Mouse (Mus musculus): ENCODE measurements at regions not wholly inside any gene's neighbourhood (a gene's known extent, or its start where the extent isn't known, plus 50 kb on each side); places are given as distances from the start of the nearest gene placed in this dataset.

DNA sequence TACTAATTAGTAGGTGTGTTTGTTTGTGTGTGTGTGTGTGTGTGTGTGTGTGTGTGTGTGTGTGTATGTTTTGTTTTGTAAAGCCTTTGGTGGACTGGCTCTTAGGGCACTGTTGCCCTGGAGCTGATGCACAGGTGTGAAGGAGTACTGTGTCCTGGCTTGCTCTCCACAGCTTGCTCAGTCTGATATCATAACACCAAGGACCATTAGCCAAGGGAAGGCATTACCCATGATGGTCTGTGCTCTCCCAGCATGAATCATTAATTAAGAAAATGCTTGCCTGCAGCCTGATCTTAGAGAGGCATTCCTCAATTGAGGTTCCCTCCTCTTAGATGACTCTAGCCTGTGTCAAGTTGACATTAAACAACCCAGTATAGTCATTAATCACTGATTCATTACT lies 54.7 kb downstream of the Spry2 start:
- no peak for DNase-seq (ENCODE audit: low read depth, low spot score)

DNA sequence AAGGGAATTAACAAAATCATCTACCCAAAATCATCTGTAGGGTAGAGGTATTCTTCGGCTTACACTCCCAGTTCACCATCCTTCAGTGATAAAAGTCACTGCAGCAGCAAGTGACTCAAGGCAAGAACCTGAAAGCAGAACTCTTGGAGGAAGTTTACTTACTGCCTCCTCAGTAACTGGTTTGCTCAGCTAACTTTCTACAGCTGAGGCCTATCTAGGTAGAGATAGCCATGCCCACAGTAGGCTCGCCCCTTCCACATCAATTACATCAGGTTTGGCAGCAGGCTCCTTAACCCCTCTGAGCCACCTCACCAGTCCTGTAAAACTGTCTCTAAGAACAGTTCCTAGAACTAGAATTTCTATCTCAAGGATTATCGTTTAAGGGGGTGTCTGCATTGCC lies 59.1 kb downstream of the Spry2 start:
- no peak for DNase-seq (ENCODE audit: low read depth, low spot score)

DNA sequence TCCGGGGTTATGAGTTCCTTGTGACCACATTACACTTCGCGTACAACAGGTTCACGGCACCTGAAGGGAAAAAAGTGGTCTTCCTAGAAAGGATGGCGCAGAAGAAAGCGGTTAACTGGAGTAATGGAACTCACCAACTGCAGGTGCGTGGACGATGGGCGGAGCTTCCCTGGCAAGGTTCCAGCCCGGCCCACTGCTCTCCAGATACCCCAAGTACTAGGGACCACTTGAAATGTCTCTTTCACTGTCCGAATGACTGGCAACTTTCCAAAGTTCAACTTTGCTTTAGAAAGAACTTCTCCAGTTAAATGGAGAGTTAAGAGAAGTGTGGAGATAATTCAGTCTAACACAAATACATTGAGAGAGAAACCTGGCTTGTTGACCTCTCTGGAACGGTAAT lies 65.9 kb downstream of the Spry2 start:
- no peak for DNase-seq (ENCODE audit: low read depth, low spot score)

DNA sequence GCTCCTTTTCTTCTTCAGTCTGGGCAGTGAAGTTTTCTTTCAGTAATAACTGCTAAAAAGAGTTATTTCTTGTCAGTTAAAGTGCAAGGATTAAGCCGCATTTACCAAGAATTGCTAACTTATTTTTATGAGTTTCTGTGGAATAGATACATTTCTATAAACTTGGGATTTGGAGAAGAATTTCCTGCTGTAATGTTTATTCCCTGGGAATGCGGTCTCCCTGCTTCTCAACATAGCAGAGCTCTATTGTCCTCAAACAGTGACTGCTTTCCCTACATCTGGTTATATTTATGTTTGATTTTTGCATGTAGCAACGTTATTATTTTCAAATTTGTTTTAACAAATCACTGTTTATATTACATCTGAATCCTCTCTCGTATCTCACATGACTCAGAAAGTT lies 66.3 kb downstream of the Spry2 start:
- no peak for DNase-seq (ENCODE audit: low read depth, low spot score)

DNA sequence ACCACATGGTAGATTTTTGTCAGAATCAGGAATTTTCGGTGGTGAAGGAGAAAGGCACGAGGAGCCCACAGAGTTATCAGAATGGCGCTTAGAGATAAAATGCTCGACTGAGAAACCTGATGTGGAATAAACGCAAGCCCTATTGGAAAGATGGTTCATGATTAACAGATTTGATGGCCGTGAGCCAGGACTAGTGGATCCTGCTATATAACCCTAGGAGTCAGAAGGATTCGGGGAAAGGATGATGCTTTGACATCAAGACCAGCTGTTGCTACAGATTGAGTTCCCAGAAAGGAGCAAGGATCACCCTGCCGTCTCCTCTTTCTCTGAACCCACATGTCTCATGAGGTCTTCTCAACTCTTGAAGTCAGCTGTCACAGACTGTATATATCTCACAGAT lies 73.5 kb downstream of the Spry2 start:
- no peak for DNase-seq (ENCODE audit: low read depth, low spot score)

DNA sequence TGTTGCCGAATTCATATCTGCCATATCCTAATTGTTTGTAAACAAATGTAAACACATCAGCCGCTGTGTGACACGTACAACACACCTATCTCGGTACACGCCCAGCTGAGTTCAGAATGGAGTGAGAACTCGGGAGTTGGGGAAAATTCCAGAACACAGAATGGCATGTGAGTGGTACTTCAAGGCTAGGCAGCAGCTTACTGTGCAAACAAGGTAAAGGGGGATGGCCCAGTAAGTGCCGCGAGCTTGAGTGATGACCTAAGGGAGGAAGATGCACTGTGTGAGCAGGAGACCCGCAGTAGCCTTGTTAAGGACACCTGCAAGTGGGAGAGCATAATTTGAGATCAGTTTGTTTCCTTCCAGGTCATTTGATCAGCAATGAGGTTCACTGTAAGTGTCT lies 74.0 kb downstream of the Spry2 start:
- DNase-seq (ENCODE audit: low read depth, low spot score), result no peak

DNA sequence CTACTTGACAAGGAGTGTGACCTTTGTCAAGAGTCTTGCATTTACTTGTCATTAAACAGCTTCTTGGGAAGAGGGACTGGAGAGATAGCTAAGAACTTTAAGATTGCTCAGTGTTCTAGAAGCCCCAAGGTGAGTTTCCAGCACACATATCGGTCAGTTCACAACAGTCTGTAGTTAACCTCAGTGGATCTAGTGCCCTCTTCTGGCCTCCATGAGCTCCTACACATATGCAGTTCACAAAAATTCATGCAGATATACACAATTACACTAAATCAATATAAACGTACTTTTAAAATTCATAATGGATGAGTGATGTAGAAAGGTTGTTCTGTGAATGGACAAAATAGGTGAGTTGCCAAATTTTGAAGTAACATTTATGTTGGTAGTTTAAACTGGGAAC lies 77.1 kb downstream of the Spry2 start:
- no peak for DNase-seq (ENCODE audit: low read depth, low spot score)

DNA sequence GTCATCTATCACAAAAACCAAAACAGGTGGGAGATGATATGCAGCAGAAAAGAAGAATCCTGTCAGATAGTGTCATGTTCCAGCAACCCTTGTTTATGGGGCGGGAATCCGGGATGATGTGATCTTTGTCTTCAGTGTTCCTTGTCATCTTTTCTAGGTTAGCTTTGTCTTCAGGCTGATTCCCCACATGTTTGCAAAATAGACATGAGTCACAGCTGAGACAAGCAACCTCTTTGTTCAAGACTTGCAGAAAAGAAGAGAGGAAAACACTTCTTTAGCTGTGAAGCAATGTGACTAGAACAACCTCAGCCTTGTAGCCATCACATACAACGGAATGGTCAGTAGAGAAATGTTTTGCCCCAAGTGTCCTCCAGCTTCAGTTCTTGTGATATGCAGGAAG lies 77.8 kb downstream of the Spry2 start:
- no peak for DNase-seq (ENCODE audit: low read depth, low spot score)

DNA sequence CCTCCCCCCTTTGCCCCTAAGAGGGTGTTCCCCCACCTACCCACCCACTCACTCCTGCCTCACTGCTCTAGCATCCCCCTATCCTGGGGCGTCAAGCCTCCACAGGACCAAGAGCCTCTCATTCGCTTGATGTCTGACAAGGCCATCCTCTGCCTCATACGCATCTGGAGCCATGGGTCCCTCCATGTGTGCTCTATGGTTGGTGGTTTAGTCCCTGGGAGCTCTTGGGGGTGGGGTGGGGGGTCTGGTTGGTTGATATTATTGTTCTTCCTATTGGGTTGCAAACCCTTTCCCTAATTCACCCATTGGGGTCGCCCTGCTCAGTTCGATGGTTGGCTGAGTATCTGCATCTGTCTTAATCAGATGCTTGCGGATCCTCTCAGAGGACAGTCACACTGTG lies 79.1 kb downstream of the Spry2 start:
- no peak for DNase-seq (ENCODE audit: low read depth, low spot score)

DNA sequence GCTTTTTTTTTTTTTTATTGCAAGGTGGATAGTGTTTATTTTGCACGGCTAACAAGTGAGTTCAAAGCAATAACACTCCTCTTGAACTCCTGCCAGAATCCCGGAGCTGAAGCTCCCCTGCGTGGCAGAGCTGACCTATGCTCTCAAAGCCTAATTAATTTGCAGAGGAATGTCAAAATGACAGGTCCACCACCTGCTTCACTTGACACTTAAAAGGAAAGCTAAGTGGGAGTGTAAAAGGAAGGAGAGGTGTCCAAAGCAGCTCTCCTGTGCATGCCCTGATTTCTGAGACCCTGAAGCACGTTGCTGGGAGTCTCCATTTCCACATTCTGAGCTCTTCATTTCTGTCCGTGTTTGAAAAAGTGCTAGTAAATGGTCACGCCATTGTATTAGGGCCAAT lies 80.8 kb downstream of the Spry2 start:
- DNase-seq (ENCODE audit: low read depth, low spot score), result no peak

DNA sequence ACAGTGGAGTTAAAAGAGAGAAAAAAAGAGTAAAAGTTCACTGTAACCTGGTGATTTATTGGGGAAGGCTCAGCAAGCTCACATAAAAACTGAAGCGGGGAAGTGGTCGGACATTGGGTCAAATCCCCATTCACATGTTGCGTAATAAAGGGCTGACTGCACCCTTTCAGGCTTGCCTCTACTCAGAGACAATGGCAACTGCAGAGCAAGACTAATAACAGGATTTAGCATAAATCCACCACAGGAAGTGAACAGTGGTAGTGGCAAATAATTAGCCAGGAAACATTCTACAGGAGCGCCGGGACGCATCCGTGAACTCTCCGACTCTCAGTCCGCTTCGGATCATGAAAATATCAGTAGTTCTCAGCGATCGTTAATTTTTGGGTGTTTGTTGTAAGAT lies 81.3 kb downstream of the Spry2 start:
- no peak for DNase-seq (ENCODE audit: low read depth, low spot score)

DNA sequence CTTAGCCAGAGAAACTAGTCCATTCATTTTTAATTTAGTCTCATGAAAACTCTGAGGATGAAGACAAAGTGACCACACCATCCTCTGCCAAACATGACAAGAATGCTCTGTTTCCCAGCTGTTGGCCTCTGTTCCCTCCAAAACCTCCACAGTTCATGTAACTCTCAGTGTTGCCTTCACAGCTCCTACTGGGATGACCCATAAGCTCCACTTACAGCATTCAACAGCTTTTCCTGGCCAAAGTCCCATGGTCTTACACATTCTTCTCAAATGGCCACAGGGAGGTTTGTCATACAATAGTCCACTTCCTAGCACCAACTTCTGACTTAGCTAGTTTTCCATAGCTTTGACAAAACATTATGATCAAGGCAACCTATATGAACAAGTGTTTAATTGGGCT lies 83.0 kb downstream of the Spry2 start:
- DNase-seq (ENCODE audit: low read depth, low spot score), result no peak

DNA sequence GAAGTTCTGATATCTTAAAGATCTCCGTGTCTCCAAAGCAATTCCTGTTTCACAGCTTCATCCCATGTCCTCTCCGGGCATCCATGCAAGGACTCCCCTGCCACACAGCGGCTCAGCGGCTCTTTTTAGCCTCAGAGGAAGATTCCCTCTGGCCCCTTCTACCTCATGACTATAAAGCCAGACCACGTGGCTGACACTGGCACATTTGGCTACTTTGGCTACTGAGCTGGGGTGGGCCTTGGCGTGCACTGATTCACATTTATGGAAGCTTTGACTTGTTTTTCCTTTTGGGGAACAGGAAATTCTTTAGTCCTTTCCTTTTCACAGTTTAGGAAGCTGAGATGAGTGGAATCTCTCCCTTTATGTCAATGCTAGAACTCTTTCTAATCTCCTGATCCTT lies 83.5 kb downstream of the Spry2 start:
- no peak for DNase-seq (ENCODE audit: low read depth, low spot score)

DNA sequence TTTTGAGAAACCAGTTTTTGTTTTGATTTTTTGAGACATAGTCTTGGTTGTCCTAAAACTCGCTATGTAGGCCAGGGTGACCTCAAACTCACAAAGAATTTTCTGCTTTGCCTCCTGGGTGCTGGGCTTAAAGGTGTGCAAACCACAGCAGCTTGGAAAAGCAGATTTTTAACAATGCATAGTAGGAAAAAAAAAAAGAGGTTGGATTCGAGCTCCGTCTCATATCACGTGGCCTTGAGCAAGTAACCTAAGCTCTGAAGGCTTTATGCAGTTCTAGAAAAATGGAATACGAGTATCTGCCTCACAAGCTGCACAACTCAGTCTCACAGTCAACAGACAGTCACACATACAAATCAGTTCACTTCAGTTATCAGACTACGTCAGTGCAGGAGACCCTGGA lies 90.9 kb downstream of the Spry2 start:
- DNase-seq (ENCODE audit: low read depth, low spot score), result no peak

DNA sequence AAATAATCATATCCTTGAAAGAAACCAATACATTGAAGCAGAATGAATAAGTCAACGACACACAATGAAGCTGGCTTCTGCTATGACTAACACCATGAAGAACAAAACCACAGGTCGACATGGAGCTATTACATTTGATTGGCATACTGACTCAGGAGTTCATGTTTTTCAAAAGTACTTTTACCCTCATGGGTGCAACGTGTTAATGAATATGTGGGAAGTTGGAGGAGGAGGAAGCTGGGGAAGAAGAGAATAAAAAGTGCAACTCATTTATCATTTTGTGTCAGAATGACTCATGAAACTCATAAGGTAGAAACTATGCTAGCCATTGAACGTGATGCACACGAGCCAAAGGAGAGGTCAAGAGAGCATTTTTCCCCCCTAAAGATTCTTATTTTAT lies 91.3 kb downstream of the Spry2 start:
- no peak for DNase-seq (ENCODE audit: low read depth, low spot score)

DNA sequence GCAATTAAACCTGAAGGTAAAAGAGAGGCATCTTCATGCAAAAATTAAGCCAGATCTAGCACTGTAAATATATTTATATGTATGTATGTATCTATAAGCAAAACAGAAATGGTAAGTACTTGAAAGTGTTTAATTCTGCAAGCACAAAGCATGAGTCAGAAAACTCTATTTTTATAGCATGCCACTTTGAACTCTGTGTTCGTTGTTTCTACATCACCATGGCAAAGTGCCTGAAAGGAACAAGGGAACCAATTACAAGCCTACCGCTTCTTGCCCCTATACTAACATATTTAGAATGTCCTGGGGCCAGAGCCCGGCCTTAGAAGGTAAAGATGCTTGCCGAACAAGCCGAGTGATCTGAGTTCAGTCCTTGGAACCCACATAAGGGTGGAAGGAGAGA lies 91.9 kb downstream of the Spry2 start:
- no peak for DNase-seq (ENCODE audit: low read depth, low spot score)

DNA sequence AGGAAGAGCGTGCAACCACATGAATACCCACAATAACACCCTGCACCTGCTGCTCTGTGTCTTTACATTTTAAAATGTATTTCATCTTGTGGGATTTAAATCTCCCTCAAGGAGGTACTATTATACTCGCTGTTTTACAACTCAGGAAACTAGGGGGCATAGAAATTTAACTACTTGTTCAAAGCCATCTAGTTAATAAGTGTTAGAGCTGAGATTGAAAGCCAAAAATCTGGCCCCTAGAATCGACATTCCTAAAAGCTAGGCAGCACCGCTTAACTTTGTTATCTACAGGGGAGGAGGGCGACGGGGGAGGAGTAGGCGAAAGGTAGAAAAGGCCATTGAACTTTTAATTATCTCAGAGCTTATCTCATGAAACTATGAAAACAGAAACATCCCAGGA lies 93.3 kb downstream of the Spry2 start:
- DNase-seq (ENCODE audit: low read depth, low spot score), result no peak

DNA sequence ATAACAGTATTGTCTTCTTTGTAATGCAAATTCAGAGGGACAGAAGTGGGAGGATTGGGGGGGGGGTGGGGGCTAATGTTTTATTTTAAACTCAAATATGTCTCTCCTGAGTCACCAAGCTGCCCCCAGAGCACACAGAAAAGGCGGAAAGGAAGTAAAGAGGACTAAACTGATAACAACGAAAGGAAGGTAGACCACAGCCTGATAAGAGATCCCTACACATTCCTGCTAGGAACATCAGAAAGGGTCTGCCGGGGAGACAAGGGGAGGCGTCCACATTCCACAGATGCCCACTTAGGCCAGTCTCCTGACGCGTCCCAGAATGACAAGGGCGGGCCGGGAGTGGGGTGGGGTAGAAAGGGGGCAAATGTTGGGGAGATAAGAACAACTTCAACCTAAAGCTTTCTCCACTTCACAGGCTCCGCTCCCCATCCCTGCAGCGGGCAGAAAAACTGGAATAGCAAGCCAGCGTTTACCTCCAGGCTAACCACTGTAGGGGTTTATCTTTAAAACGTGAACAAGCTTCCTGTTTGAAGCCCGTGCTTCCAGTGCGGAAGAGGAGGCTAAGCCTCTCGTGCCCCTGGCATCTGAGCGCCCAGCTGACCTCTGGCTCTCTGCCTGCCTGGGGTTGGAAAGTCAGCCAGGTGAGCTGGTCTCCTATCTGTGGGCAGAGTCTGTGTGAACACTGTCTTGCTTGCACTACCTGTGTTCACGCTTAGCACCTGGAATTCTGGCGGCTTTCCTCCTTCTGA lies 93.9 kb downstream of the Spry2 start:
- DNase-seq (ENCODE audit: low read depth, low spot score), result no peak

DNA sequence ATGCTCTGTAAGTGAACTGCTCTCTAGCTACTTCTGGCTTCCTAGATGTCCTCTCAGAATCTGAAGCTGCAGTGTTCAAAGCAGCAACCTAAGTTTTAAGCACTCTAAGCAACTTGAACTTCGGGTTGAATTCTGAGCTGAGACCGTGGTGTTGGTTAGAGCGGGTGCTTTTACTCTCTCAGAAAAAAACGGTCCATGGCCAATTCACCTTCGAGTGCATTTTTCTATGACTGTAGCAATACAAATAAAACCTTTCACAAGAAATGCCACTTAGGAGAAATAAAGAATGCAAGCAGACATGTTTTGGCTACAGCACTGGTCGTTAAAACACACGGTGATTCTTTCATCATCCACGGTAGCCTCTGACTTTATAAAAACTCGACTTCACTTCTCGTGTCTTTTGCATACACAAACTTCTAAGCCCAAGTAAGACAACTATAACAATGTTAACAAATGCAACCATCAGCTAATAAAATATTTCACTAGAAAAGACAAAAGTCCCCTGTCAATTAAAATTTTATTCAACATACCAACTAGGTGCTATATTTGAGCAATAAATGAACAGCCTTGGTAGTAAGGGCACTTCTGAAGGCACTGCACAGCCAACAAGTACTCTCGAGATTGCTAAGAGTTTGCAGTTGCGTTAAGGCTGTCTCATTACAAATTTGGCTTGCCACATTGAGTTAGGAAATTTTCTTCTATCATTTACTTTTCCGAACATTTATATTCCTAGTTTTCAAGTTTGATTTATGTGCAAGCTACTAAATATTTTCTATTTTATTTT lies 96.3 kb downstream of the Spry2 start:
- no peak for DNase-seq (ENCODE audit: low read depth, low spot score)

DNA sequence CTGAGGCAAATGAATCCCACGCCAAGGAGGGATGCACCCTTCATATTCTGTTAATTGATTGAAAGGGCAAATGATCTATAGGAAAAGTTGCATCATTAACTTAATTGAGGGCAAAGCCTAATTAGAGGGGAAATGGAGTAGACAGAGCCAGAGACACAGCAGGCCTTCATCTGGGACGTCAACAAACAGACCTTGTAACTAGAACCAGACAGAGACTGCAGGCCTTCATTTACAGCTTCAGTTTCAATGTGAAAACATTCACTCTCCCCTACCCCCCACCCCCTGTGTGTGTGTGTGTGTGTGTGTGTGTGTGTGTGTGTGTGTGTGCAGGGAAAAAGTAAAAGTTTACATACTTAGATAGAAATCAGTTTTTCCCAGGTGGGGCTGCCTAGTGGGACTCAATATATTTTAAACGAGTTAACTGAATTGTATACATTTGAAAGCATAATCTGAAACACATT lies 97.2 kb downstream of the Spry2 start:
- no peak for DNase-seq (ENCODE audit: low read depth, low spot score)

DNA sequence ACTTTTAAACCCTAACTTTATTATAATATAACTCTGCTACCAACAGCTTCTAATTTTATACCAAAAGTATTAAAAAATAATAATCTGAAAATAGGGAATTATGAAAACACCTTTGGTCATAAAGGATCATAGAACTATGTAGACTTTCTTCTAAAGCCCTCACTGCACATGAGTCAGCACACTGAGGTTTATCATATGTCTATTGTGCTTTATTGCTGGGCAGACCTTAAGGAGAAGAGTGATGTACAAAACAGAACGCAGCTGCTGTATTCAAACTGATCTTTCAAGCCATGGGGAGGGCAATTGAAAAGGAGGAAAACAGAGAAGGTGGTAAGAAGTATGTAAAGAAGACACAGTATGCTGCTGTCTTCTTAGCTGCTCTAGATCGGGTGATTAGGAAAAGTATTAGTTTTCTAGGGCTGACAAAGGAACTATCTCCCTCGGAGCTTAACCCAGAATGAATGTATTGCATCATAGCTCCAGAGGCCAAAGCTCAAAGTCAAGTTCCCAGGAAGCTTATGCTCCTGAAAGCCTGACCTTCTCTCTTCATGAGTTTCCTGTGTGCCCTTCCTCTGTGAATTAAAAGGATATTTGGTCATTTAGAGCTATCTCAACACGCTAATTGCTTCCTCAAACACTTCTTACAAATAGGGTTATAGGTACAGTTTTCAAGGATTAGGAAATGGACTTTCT lies 103.5 kb downstream of the Spry2 start:
- DNase-seq (ENCODE audit: low read depth, low spot score), result no peak

DNA sequence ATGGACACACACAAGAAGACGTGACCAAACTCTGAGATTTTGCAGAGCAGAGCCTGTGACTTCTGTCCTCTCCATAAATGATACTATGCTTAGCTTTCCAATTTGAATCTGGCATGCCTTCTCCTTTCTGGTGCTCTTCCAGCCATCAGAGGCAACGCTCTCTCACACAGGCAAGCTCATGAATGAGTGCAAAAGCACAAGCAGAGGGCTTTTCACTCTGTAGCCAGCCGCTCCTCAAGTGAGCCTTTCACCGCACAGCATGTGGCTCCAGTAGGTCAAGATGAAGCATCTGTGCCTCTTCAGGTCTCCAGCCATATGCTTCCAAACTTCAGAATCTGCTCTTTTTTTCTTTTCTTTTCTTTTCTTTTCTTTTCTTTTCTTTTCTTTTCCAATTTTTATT lies 106.2 kb downstream of the Spry2 start:
- no peak for DNase-seq (ENCODE audit: low read depth, low spot score)

DNA sequence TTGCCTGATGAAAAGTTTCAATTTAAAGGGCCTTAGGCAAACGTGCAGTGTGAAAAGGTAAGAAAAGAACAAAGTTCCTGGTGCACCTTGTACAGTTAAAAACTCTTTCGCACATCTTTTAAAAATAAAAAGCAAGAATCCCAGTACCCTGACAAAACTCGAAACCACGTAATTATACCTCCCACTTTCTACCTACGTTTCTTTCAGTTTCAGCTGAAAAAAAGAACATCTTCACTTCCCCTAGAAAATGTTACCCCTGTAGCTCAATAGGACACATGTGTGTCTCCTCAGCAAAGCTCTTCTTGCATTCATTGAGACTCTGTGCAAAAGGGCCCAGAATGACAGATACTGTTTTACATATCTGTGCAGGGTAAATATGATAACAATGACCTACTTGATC lies 113.2 kb downstream of the Spry2 start:
- no peak for DNase-seq (ENCODE audit: low read depth, low spot score)
